Mouse (Mus musculus) retina, embryonic 14.5 days (tissue): ENCODE data around the gene Gm16451.
"Not testable (repeated sequence)": the region's sequence is repeated elsewhere in the genome, so short reads cannot be mapped to it uniquely, and the experiment has no call there.

Experiments
- DNase-seq: peaks from one replicate; pipeline ENCODE4 v3.0.0-alpha.2; 2015; ENCODE audit warnings: low spot score

Gene Gm16451

DNA sequence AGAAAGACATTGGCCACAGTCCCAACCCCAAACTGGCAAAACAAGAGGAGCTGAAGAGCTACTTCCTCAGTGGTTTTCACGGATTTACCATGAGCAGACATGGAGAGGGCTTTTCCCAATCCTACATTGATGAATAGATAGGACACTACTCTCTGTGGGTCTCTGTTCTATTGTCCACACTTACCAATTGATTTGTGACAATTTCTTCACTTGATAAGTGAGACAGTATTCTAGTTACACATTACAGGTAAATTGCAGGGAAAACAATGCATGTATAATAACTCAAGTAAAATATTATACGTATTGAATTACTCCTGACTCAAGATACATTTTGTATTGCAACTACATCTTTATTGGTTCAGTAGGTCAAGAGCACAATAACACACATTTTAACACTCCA lies at the start of gene Gm16451:
Gm16451 (minus strand) TSS at position 101 of the 400 bp plus-strand sequence.
- DNase-seq: not testable (repeated sequence)

DNA sequence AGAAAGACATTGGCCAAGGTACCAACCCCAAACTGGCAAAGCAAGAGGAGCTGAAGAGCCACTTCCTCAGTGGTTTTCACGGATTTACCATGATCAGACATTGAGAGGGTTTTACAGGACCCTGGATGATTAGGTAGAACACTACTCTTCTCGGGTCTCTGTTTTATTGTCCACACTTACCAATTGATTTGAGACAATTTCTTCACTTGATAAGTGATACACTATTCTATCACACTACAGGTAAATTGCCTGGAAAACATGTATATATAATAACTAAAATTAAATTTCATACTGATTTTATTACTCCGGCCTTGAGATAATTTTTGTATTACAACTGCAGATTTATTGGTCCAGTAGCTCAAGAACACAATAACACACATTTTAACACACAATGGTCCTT lies 45.9 kb upstream of the Gm16451 start, which contains the start of gene Vmn1r142:
Vmn1r142 (minus strand) TSS at position 101 of the 400 bp plus-strand sequence.
- DNase-seq: not testable (repeated sequence)

DNA sequence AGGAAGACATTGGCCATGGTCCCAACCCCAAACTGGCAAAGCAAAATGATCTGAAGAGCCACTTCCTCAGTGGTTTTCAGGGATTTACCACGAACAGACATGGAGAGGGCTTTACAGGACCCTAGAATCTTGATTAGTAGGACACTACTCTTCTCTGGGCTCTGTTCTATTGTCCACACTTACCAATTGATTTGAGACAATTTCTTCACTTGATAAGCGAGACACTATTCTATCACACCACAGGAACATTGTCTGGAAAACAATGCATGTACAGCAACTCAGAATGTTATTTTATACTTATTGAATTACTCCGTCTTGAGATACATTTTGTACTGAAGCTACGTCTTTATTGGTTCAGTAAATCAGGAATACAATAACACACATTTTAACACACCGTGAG lies 16.6 kb upstream of the Gm16451 start, which contains the start of gene Gm10666:
Gm10666 (minus strand) TSS at position 101 of the 400 bp plus-strand sequence.
- DNase-seq: not testable (repeated sequence)

DNA sequence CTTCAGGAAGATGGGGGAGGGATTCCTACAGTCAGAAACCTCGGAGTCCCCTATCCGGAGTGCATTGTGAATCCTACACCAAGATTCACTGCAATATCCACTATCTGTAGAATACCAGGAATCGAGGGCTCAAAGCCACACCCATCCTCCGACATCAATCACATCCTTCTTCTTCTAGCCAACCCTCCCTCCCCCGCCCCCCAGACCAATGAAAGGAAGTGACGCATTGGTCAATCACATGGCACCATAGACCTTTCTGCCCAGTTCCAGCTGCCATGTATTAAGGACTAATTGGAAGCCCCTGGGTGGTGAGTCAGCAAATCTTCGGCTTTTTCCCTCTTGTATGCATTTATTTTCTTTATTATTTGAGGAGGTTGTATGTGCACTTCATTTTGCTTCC lies 49.3 kb downstream of the Gm16451 start, which contains the start of gene Vmn1r139:
Vmn1r139 (plus strand) TSS at position 301 of the 400 bp plus-strand sequence.
- DNase-seq: not testable (repeated sequence)
